Mouse (Mus musculus): ENCODE measurements around the gene Gtf2h5.

DNA sequence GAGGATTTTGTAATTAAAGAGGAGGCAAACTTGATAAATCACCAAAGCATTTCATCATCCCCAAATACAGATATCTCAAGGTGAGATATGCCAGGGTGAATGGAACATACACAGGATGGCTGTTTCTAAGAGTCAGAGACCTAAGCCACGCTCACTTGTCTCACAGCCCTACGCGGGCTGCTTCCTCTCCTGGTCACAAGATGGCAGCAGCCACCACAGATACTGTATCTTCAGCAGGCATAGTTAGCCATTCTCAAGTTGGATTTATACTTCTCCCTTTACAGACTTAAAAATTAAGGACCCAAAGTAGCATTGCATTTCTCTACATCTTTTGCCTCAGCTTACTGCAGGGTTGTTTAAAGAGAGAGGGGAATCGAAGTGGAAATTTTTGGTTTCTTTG lies 18.3 kb downstream of the Gtf2h5 start:
- peak; percentile 85 for TF ChIP-seq CTCF (IDR thresholded peaks at IDR 0.05)
- TF ChIP-seq EP300 (IDR thresholded peaks at IDR 0.05), result no peak
